Mouse (Mus musculus) forebrain, postnatal 0 days (tissue): ENCODE results near the gene Plxdc2. TPM values are rescaled to one million over a fixed set of nuclear protein-coding genes. Genes with fewer than 3 reads are reported as not detected.

ENCODE experiments used
- ATAC-seq: fragments of 200-750 bp; cut with Nextera tagmentation; 2 replicates; pipeline ENCODE4 v1.8.0; 2017; ENCODE audit warnings: mild to moderate bottlenecking, moderate library complexity
- DNase-seq: peaks from one replicate; pipeline ENCODE4 v3.0.0-alpha.2; 2015
- H3K27ac ChIP-seq: fragments of 300-500 bp; sonication (generic); 2 replicates; pipeline ENCODE4 v1.5.1; 2014; ENCODE audit warnings: low read depth, mild to moderate bottlenecking, antibody characterized with exemption, low read length, moderate library complexity, mixed read lengths
- H3K27me3 ChIP-seq: fragments of 300-500 bp; sonication (generic); 2 replicates; pipeline ENCODE4 v1.6.1; 2014; ENCODE audit warnings: mild to moderate bottlenecking, low read length, mixed read lengths; ENCODE audit not compliant: insufficient read depth
- H3K36me3 ChIP-seq: fragments of 300-500 bp; sonication (generic); 2 replicates; pipeline ENCODE4 v1.6.1; 2014; ENCODE audit warnings: mild to moderate bottlenecking, moderate library complexity; ENCODE audit not compliant: insufficient read depth
- H3K4me1 ChIP-seq: fragments of 300-500 bp; sonication (generic); 2 replicates; pipeline ENCODE4 v1.6.1; 2014; ENCODE audit warnings: antibody characterized with exemption; ENCODE audit not compliant: insufficient read depth
- H3K4me2 ChIP-seq: fragments of 300-500 bp; sonication (generic); 2 replicates; pipeline ENCODE4 v1.6.1; 2014; ENCODE audit warnings: low read depth, mild to moderate bottlenecking, moderate library complexity
- H3K4me3 ChIP-seq: fragments of 300-500 bp; sonication (generic); 2 replicates; pipeline ENCODE4 v1.5.1; 2014; ENCODE audit warnings: low read depth, low read length, mixed read lengths
- H3K9ac ChIP-seq: fragments of 300-500 bp; sonication (generic); 2 replicates; pipeline ENCODE4 v1.6.1; 2014; ENCODE audit warnings: mild to moderate bottlenecking
- H3K9me3 ChIP-seq: fragments of 300-500 bp; sonication (generic); 2 replicates; pipeline ENCODE4 v1.6.1; 2016; ENCODE audit warnings: low read length
- CTCF ChIP-seq: sonication (generic); IDR thresholded peaks from 2 replicates; pipeline ENCODE4 v1.5.1; 2016; ENCODE audit warnings: antibody characterized with exemption, control low read depth, low read depth
- WGBS: fragments of 180-500 bp; shearing (Covaris S2); extraction: QIAGEN DNeasy Blood & Tissue Kit; methylation state at CpG from one replicate; pipeline ENCODE4 v1.1.7; 2014; 5-methylcytosine and 5-hydroxymethylcytosine counted together
- polyA plus RNA-seq: library from polyadenylated mRNA; unstranded; fragments of >200 nt; fragmentation: Nextera tagmentation; extraction: Ambion mirVana; gene quantifications from 2 replicates; pipeline ENCODE4 v1.2.1, GENCODE M21; 2015
- total RNA-seq: library from RNA; depleted of rRNA; stranded (reverse); fragments of >200 nt; gene quantifications from 2 replicates; pipeline ENCODE4 v1.2.3, GENCODE M21; 2014; rRNA removed

Gene Plxdc2
- total RNA-seq = 18.9 and 20.8 TPM in 2 replicates
- polyA plus RNA-seq = 13.2 and 23.6 TPM in 2 replicates

- H3K27me3 ChIP-seq = no peaks in the 10 kb centered on the region
- ATAC-seq (peak; percentile 95), DNase-seq (peak; percentile 85)
- no peaks in the 10 kb centered on the region for H3K9me3 ChIP-seq
- H3K4me2 ChIP-seq = peak within 1 kb of the TSS; percentile 81
- no peaks in the 10 kb centered on the region; the same call in 1 of the 2 replicates for H3K4me1 ChIP-seq
- TF ChIP-seq CTCF = no peak
- H3K36me3 ChIP-seq = no peaks in the 10 kb centered on the region
- H3K27ac ChIP-seq = peak within 1 kb of the TSS; percentile 87
- 1% methylated on average over 42 of the region's 45 CpGs for WGBS
- peak within 1 kb of the TSS; percentile 80 for H3K4me3 ChIP-seq
- peak within 1 kb of the TSS; percentile 73 for H3K9ac ChIP-seq
Measured at GRCm38 (mm10) chr2:16356106-16356818, at the start of gene Plxdc2. TSS of gene Plxdc2 (plus strand) at chr2:16356304.

GRCm38 (mm10) chr2:16310387-16310786 is 45.7 kb upstream of the Plxdc2 start:
- no peak for TF ChIP-seq CTCF
- no peak overlapping the region for H3K27ac ChIP-seq
- no peak overlapping the region for H3K4me2 ChIP-seq
- H3K4me3 ChIP-seq = no peak overlapping the region
- WGBS = 12% methylated on average over 2 of the region's 2 CpGs
- no peaks in the 10 kb centered on the region for H3K36me3 ChIP-seq
- H3K9ac ChIP-seq = no peak overlapping the region
- DNase-seq = peak; percentile 17
- H3K27me3 ChIP-seq = no peaks in the 10 kb centered on the region
- no peaks in the 10 kb centered on the region for H3K9me3 ChIP-seq
- peak; percentile 75 for ATAC-seq
- no peaks in the 10 kb centered on the region for H3K4me1 ChIP-seq

- no peaks in the 10 kb centered on the region for H3K27me3 ChIP-seq
- H3K4me3 ChIP-seq = no peak overlapping the region
- H3K9ac ChIP-seq = no peak overlapping the region
- WGBS = 62% methylated on average over 4 of the region's 4 CpGs
- no peak overlapping the region for H3K4me2 ChIP-seq
- peak; percentile 63 for DNase-seq
- H3K9me3 ChIP-seq = no peaks in the 10 kb centered on the region
- no peak for ATAC-seq
- H3K27ac ChIP-seq = no peak overlapping the region
- peak; percentile 73 for TF ChIP-seq CTCF
- H3K4me1 ChIP-seq = no peaks in the 10 kb centered on the region
- no peaks in the 10 kb centered on the region for H3K36me3 ChIP-seq
Measured at GRCm38 (mm10) chr2:16312400-16313070, 43.6 kb upstream of the Plxdc2 start.

- no peaks in the 10 kb centered on the region for H3K27me3 ChIP-seq
- H3K36me3 ChIP-seq = no peaks in the 10 kb centered on the region
- H3K27ac ChIP-seq = no peak overlapping the region
- no peaks in the 10 kb centered on the region for H3K9me3 ChIP-seq
- no peak overlapping the region for H3K9ac ChIP-seq
- no peak for DNase-seq
- TF ChIP-seq CTCF = no peak
- H3K4me1 ChIP-seq = no peaks in the 10 kb centered on the region
- H3K4me2 ChIP-seq = no peak overlapping the region
- ATAC-seq = no peak
- no peak overlapping the region for H3K4me3 ChIP-seq
- 41% methylated on average over 4 of the region's 4 CpGs for WGBS
Measured at GRCm38 (mm10) chr2:16335194-16335781, 20.8 kb upstream of the Plxdc2 start.

GRCm38 (mm10) chr2:16344564-16344963 is 11.5 kb upstream of the Plxdc2 start:
- Histone ChIP-seq H3K4me3 (no peak overlapping the region), H3K36me3 (no peaks in the 10 kb centered on the region), H3K27ac (no peak overlapping the region), H3K4me2 (no peak overlapping the region), H3K4me1 (no peaks in the 10 kb centered on the region), H3K9me3 (no peaks in the 10 kb centered on the region), H3K27me3 (no peaks in the 10 kb centered on the region), H3K9ac (no peak overlapping the region)
- ATAC-seq (no peak), DNase-seq (no peak)
- 49% methylated on average over 2 of the region's 2 CpGs for WGBS
- no peak for TF ChIP-seq CTCF

GRCm38 (mm10) chr2:16351106-16351505 is 5.0 kb upstream of the Plxdc2 start:
- Histone ChIP-seq H3K4me3 (no peak overlapping the region), H3K4me1 (no peaks in the 10 kb centered on the region), H3K9ac (no peak overlapping the region), H3K27ac (no peak overlapping the region), H3K9me3 (no peaks in the 10 kb centered on the region), H3K36me3 (no peaks in the 10 kb centered on the region), H3K4me2 (no peak overlapping the region), H3K27me3 (no peaks in the 10 kb centered on the region)
- DNase-seq = no peak
- no peak for ATAC-seq
- no peak for TF ChIP-seq CTCF
- 71% methylated on average over 3 of the region's 3 CpGs for WGBS
